Mouse (Mus musculus): ENCODE measurements around the gene Kcnd3.

GRCm38 (mm10) chr3:105674595-105675218 lies 222.6 kb downstream of the Kcnd3 start:
- TF ChIP-seq POLR2A (IDR thresholded peaks at IDR 0.05; ENCODE audit: insufficient read depth, low read depth, low read length) (no peak), CTCF (IDR thresholded peaks at IDR 0.05; ENCODE audit: insufficient read depth, low read depth, low read length) (no peak)

All from olfactory bulb, adult 2 months (tissue).